Mouse (Mus musculus): Measurements from ENCODE around the gene Fam167b.
A peak's percentile ranks its signal among the peaks of the same experiment; 100 is the strongest.

Fam167b gene

DNA sequence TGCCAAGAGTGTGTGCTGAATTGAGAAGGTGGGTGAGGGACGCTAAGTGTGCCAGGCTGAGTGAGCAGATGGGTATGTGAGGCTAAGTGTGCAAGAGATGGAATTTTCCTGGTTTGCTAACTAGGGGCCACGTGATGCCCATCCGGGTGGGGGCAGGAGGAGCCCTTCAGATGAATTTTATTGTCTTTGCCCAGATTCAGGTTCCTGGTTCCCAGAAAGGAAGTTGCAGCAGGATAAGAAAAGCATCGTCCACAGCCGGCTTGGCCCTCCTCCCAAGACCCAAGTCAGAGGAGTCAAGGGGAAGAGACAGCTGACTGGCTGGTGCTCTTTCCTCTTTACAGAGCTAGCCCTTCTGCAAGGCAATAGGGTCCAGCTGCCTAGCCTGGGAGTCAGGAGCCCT lies at the start of gene Fam167b:
Gene Fam167b, minus strand, starts transcription at position 84 of the 400 bp plus-strand sequence.
- no peak for DNase-seq

DNA sequence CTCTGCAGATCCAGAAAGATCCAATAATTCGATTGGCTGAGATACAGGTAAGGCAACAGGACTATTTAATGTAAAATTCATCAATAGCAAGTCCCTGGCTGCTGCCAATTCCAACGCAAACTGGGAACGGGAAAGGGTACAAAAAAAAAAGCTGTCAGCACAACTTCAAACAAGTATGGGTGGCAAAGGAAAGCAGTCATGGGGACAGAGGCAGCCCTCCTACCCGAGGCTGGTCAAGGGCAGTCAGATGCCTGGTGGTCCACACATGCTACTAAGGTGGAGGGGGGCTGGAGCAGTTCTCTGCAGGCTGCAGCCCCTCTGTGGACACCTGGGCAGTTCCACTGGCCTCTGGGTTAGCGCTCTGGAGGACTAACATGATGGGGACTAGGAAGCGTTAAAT lies 47.7 kb upstream of the Fam167b start:
- DNase-seq = no peak

DNA sequence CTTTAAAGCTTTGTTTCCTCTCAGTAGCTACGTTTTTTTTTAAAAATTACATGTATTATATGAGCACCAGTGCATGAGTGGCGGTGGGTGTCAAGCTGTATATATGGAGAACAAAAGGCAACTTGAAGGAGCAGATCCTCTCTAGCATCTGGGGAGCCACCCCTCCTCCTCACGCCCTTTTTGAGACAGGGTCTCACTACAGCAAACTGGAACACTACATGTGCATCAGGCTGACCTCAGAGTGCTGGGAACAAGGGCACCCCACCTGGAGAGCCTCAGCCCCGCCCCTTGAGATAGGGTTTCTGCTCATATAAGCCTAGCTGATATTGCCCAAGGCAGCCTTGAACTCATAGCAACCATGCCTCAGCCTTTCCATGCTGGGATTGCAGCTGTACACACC lies 47.1 kb upstream of the Fam167b start:
- no peak for DNase-seq

DNA sequence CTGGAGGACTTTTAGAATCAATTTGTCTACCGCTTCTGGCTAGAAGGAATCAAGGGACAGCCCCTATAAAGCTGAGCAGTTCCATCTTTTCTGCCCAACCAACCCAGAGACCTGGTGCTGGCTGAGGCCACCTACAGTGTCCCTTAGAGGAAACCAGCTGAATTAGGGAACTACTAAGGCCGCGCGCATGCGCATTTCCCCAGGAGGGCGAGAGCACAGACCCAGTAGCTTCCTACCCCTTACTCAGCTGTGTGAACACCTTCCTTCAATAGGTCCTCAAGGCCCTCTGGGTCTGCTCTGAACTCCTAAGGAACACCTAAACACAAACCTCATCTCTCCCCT lies 46.7 kb upstream of the Fam167b start:
- DNase-seq = peak; percentile 74 to 77

DNA sequence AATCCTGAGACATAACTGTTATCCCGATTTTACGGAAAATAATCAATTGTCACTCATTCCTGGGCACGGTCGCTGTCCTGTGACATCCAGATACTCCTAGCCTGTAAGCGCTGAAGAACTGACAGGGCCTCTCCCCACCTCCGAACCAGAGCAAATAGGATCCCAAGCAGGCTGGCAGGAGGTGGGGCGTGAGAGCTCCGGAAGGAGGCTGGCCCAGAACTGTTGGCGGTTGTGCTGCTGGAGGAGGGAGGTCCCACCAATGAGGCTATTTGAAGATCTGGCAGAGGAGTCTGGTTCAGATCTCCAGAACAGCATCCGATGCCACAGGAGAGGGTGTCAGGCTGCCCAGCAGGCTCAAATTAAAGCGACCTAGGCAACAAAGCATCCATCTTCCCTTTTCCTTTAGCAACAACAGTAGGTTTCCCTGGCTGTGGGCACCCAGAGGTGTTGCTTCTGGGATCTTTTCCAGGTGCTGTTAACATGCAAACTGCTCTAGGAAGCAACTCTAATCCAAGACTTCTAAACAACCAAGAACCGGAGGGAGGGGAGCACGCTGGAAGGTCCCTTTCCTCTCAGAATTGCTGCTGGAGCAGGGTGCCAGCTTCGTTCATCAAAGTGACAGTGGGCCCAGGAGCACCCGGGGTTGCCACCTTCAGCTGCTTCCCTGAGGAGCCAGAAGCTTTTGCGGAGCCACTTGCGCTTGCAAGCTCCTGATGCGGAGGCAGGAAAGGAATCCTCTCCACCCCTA lies 46.1 kb upstream of the Fam167b start:
- peak; percentile 88 to 91 for DNase-seq

DNA sequence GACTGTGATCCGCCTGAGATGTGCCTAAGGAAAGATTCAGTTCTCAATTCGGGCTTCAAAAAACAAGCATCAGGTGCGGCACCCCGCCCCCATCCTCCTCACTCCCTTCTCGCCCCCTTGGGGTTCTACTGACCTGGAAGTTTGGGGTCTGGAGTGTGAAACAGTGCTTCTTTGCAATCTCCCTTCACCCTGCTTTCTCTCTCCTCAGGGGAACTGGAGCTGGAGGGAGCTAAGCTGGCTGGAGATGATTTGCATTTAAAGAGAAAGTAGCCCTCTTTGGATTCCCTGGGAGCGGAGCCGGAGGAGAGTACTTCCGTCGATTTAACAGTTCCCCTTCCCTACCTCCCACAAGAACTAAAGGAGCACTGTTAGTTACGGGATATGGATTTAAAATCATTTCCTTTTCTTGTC lies 45.3 kb upstream of the Fam167b start, which contains the start of gene Ccdc28b:
Gene Ccdc28b, minus strand, starts transcription at position 267 of the 411 bp plus-strand sequence.
- DNase-seq = peak; percentile 64 to 74

DNA sequence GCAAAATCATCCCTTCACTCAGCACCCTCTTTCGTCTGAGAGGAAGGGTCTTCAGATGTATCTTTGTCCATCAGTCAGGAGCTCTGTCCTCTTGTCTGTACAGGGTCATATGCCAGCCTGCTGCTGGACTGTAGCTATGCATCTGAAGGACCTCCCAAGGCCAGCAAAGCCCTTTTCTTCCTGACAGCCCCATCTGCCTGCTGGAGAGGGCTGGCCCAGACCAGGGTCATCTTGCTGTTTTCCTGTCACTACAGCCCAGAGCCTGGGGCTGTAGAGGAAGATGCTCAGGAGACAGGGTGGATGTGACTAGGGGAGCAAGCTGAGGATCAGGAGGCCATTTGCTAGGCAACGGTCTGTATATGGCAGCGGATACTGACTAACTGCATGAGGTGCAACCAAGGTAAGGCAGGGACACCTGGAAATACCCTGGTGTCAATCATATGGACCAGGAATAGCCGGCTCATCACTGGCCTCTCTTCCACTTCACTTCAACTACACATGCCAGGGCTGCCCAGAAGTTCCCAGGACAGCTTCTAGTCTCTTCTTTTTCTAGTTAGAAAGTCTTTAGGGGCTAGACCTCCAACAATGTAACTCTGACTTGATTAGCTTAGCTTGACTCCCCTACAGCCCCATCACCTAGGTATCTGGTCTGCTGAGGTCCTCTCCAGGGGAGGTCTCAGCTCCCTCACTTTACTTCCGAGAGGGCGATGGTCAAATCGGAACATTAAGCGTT lies 44.6 kb upstream of the Fam167b start:
- peak; percentile 56 to 64 for DNase-seq

DNA sequence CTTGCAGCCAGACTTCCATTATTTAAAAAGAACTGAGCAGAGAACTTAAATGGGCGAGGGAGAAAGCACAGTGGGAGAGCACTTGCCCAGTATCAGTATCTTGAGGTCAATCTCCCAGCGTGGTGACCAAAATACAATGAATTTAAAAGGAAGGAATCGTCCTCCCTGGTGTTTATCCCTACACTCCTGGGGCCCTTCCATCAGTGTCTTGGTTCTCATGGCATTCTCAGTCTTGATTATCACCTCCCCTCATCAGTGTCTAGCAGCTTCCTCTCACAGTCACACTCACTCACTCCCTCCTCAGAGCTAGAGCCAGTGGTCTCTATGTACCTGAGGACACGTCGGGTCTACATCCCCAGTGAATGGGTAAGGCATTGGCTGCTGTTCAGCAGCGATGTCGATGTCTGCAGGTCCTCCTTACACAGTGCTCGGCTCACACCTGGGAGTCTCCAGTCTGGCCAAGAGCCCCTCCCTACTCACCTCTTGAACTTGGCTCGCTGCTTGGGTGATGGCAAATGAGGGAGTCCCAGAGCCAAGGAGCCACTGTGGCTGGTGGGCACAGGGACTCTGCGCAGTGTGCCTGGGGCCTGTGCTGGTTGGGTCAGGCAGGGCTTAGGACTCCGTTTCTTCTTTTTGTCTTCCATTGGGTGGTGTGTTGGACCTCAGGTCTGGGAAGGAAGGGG lies 43.9 kb upstream of the Fam167b start:
- DNase-seq = peak; percentile 58 to 62

DNA sequence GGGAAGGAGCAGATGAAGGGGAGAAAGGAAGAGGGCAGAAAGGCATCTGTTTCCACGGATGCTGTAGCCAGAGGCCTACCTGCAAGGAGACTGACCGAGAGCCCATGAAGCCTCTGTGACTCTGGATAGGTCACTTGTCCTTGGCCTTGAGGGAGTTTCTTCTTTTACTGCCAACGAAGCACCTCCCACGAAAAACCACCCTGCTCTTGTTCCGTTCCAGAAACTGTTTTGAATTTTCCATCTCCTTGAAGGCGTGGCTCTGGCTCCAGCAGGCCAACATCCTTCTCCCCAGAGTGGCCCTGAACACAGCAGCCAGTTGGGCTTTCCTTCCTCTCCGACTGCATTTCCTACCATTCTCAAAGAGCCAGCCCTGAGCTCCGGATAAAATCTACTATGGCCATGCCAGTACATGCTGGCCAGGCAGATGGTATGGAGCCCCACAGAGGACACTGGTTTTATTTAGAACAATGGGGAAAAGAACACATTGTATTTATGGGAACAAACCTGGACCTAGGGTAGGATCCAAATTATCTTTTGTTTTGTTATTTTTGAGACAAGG lies 43.0 kb upstream of the Fam167b start:
- peak; percentile 76 to 79 for DNase-seq

DNA sequence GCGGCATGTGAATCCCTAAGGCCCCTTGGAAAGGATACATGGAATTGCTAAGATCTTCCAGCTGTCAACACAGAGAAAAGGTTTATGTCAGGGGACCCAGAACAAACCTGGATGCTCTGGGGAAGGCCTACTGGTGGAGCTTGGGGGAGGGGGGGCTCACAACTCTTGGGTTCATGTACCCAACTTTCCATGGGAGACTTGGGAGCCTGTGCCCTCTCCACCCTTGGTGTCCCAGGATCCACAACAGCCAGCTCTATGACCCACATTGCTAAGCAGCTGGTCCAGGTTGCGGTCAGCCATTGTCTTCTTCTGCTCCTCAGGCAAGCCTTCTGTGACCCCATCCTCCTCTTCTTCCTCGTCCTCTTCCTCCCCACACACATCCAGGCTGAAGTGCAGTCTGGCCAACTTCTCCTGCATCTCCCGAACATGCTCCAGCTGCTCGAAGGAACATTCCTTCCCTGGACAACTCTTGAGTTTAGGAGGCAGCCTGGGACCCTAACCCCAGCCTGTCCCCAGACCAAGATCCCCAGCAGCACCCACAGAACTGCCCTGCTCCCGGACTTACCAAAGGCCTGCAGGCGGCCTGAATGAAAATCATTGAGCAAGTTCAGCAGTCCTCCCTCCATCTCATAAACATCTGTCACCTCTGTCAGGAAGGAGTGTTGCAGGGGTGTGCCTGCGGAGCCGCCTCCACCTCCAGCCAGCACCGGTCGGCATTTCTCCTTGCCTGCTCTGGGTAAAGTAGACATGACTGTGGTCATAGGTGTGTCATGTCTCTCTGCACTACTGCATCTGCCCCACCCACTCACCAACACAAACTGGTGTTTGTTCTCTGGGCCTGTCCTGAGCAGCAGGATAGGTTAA lies 42.3 kb upstream of the Fam167b start:
- DNase-seq = peak; percentile 33 to 49

DNA sequence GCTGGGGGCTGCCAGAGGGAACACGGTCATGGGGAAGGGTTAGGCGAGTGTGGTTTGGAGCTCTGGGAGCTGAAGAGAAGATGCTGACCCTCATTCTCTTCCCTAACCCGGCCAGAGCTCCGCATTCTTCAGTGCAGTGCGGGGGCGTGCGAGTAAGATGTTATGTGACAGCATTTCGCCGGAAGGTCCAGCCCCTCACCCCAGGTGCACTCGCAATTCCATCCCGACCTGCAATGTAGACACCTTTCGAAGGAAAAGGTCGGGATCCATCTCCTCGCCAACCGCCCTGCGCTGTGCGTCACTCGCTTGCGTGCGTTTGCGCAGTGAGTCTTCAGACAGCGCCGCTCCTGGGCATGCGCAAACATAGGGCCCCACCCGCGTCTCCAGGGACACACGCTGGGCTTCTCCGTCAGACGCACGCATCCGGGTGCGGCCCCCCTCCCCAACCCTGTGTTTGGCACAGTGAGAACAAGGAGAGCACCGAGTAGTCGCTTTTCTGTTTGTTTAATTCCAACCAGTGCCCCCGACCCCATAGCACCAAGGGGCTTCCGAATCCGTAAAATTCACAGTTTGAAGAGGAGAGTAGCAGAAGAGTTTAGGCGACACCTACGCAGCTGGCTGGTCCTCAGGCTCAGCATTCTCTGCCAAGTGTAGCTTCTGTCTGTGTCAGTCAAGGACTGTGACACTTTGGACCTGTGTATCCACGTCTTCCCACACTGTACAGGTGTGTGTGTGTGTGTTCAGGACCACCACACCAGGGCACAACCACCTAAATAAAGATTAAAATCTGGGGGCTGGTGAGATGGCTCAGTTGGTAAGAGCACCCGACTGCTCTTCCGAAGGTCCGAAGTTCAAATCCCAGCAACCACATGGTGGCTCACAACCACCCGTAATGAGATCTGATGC lies 40.7 kb upstream of the Fam167b start, which contains the start of gene Iqcc:
Gene Iqcc, minus strand, starts transcription at position 314 of the 906 bp plus-strand sequence.
- peak; percentile 95 to 98 for DNase-seq

DNA sequence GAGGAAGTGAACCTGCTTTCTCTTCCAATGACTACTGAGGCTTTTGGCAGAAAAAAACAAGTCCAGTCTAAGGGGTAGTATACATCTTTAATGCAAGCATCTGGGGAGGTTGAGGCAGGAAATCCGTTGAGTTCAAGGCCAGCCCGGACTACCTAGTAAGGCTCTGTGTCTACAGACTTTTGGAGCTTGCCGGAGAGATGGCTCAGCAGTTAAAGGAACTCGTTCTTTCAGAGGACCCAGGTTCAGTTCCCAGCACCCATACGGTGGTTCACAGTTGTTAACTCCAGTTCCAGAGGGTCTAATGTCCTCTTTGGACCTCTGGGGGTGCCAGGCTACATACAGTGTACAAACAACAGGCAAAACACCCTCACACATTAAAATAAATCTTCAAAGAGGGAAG lies 39.7 kb upstream of the Fam167b start:
- DNase-seq = no peak

DNA sequence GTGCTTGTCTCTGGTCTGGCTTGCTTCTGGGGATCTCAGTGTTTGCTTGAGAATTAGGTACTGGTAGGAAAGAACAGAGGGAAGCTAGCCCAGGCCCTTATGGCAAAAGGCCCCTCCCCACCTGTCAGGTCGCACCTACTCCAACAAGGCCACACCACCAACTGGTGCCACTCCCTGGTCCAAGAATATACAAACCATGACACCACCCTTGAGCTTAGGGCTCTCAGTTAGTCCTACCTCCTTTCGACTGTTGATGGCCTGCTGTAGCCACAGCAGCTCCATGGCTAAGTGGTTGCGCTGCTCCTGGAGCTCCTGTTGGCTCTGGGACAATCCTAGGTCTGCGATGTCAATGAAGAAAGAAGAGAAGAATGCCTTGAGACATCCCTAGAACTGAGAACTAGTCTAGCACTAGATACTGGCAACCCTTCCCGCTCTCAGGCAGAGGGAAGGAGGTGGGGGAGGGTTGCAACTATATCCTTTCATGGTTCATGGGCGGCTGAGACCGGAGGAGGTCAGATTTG lies 38.8 kb upstream of the Fam167b start:
- DNase-seq = no peak

DNA sequence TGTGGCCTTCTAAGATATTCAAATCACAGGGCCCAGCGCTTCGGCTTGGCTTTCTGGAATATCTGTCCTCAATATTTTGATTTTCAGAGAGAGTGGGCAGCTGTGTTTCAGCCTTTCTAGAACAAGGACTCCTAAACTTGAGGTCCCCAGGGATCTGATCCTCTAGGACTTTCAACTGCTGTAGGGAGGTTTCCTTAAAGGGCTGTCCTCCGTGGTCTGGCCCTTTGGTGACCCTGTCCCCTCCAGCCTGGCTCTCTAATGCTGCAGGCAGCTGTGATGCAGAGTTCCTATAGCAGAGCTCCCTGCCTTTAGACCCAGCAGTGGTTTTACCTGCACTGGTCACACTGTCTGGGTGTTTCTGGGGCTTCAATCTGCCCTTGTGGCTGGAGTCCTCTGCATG lies 38.3 kb upstream of the Fam167b start:
- DNase-seq = no peak

DNA sequence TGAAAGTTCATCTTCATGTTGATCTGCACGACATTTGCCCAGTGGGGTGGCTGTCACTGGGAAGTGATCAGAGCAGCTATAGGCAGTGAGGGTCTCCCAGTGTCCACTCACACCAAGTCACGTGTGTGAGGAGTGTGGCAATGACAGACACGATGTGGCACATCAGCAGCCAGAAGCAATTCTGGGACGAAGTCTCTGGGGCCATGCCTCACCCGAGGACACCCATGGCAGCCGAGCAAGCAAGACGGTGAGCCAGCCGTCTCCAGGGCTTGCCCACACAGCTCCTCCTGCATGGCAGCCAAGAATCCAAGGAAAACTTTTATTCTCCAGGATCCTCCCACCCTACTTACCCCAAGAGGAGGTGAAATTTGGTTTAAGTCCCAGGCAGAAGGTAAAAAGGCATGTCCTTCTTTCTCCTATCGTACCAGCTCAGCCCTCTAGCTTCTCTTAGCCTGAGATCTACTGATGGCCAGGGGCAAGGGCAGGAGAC lies 37.5 kb upstream of the Fam167b start:
- DNase-seq = no peak

DNA sequence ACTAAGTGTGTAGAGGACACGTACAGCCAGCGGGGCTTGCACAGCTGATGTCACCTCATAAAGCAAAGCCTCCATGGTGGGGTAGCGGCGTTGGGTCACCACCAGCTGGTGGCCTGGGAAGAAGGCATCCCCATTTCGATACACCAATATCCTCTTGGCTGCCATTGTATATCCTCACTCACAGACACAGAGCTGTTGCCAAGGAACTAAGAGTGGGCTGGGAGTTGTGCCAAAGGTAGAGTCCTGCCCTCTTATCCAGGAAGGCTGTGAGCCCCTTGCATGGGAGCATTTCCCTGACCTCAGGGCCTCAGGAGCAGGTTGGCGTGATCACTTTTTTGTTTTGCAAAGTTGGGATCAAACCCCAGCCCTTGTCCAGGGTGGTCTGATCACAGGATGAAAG lies 35.7 kb upstream of the Fam167b start, which contains the start of gene Dcdc2b:
Gene Dcdc2b, minus strand, starts transcription at position 165 of the 400 bp plus-strand sequence.
- DNase-seq = peak in 1 of 2 experiments; percentile 43

DNA sequence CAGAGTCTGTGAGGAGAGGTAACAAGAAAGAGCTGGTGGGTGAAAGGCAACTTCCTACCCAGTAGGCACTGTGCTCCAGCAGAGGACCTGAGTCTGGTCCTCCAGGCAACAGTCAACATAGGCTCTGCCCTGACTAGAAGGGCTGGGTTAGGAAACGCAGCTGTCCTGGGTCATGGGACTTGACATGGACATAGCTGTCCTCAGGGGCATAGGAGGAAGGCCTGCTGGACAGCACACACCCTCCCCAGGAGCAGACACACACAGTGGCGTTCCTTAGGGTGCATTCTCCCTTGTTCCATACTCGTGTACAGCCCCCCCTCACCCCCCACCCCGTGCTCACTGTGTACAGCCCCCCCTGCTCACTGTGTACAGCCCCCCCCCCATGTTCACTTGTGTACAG lies 32.1 kb upstream of the Fam167b start:
- DNase-seq = no peak

DNA sequence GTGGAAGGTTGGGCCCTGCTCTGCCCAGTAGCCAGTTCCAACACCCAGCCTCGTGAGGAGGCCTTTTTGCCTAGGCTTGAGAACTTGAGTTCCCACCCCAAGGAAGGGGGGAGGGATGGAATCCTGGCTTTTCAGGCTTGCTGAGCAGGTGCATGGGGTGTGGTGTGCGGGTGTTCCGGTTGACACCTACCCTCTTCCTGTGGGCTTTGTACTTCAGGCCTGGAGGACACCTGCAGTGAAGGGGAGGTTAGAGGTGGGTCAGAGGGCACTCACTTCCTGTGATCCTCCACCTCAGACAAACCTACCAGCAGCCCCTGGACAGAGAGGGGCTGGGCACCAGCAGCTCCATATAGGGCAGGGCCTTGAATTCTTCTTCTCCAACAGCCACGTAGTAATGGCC lies 31.7 kb upstream of the Fam167b start:
- DNase-seq = no peak

DNA sequence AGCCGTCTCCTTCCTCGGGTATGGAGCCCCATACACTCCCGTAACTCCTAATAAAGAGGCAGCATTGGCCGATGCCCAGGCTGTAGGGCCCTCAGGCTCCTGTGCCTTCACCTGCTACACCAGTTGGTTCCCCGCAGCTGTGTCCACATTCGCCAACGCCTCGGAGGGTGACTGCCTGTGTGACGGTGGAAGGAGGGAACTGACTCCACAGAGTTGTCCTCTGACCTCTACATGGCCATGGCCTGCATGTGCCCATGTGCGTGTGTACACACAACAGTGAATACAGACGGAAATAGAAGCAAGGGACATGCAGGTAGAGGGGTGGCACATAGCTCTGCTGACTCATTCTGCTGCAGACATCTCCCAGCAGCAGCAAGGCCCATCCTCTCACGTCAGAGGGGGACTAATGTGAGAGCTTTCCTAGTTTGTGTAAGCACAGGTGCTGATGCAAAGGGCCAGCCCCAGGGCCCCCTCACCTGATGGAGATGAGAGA lies 30.8 kb upstream of the Fam167b start:
- peak in 1 of 2 experiments; percentile 50 for DNase-seq

DNA sequence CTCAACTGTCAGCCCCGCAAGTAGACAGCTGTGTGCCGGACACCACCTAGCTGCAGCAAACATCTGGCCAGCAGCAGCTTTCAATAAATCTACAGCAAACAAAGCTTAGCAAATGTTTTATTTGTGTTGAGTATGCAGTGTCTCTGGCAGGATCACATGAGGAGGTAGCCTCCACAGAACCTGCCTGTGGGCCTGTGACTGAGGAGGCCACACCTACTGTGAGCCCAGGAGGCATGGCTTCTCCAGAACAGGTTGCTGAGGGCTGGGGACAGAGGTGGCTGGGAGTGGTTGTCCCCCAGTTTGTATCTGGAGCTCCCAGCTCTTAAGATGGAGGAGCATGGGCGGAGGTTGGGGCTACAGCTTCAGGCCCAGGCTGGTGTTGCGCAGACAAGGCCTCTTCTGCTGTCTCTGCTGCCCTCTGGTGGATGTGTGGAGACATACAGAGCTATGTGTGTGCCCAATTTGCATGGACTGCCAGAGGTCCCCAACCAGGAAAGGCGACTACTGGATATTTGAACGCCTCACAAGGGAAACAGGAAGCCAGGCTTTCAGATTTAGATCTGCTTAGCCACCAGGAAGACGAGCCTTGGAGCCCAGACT lies 30.2 kb upstream of the Fam167b start:
- DNase-seq = peak; percentile 79 to 90
